Mouse (Mus musculus): ENCODE data around the gene Fgfr2. TPM values are rescaled to one million over a fixed set of nuclear protein-coding genes. Genes with fewer than 3 reads are reported as not detected.
"Not testable (repeated sequence)": the region's sequence is repeated elsewhere in the genome, so short reads cannot be mapped to it uniquely, and the experiment has no call there.

Fgfr2 gene
- polyA plus RNA-seq, 1 experiment, result 59.9 TPM

DNA sequence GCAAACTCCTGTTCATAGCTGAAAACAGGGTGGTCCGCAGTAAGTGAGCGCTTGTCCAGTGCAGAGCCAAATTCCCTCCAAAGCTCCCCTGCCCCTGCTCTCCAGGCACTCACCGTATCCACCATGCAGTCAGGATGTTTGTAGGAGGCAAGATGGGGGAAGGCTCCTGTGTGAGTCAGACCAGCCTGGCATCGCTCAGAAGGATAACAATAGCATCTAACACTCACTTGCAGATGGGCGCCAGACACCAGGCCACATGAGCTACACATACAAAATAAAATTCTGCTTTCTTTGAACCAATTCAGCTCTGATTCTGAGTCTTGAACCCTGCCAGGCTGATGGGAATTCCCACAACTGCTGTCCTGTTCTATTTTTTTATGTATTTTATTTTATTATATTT, 2519.6 kb downstream of the Fgfr2 start:
- no peaks in the 10 kb centered on the region for H3K4me1 ChIP-seq (ENCODE audit: control insufficient read depth, insufficient read depth, low read length)
- no peak overlapping the region for H3K4me3 ChIP-seq (ENCODE audit: insufficient read depth, low read length)
- no peak for TF ChIP-seq CTCF (IDR thresholded peaks at IDR 0.05; ENCODE audit: borderline replicate concordance, insufficient read depth, low read length)
- no peak for TF ChIP-seq POLR2A (IDR thresholded peaks at IDR 0.05; ENCODE audit: low read depth, low read length)
- no peak overlapping the region for H3K27ac ChIP-seq (ENCODE audit: insufficient read depth, low read length)

DNA sequence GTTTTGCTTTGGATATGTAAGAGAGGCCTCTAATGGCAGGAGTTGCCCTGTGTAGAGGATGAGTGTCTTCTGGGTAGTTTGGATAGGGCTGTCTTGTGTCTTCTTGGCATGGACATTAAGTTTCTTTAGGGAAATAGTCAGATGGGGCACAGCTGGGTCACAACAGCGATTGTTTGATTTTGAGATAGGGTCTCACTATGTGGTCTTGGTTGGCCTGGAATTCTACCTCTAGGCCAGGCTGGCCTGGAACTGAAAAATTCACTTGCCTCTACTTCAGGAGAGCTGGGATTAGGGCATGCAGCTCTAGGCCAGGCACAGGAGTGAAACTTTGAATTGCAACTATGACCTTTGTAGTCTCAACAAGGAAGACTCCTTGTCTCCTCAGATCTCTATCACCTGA, 2520.3 kb downstream of the Fgfr2 start:
- Histone ChIP-seq H3K4me1 (ENCODE audit: control insufficient read depth, insufficient read depth, low read length) (no peaks in the 10 kb centered on the region), H3K27ac (ENCODE audit: insufficient read depth, low read length) (no peak overlapping the region)
- TF ChIP-seq CTCF (IDR thresholded peaks at IDR 0.05; ENCODE audit: borderline replicate concordance, insufficient read depth, low read length) (no peak), POLR2A (IDR thresholded peaks at IDR 0.05; ENCODE audit: low read depth, low read length) (no peak)

DNA sequence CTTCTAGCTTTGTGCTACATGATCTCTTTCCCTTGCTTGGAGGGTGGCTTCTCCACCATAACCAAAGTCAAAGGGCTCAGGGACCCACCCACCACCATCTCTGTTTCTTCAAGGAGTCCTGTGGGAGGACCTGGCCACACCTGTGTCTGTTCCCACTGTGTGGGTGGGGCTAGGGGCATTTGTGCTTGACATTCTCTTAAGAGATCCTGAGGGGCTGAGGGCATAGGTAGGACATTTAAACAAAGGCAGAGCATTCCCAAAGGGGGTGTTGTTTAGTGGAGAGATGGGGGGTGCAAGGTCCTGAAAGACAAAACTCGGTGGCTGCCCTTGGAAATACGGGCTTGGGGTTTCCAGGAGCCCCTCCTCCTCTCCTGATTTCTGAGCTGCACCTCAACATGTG, 2522.6 kb downstream of the Fgfr2 start:
- Histone ChIP-seq H3K27ac (ENCODE audit: insufficient read depth, low read length) (no peak overlapping the region), H3K4me1 (ENCODE audit: control insufficient read depth, insufficient read depth, low read length) (no peaks in the 10 kb centered on the region), H3K4me3 (ENCODE audit: insufficient read depth, low read length) (no peak overlapping the region)
- TF ChIP-seq POLR2A (IDR thresholded peaks at IDR 0.05; ENCODE audit: low read depth, low read length) (no peak), CTCF (IDR thresholded peaks at IDR 0.05; ENCODE audit: borderline replicate concordance, insufficient read depth, low read length) (no peak)

More for the DNA sequence above, 2520.3 kb downstream of the Fgfr2 start:
- H3K4me3 ChIP-seq (ENCODE audit: insufficient read depth, low read length), result no peak overlapping the region

DNA sequence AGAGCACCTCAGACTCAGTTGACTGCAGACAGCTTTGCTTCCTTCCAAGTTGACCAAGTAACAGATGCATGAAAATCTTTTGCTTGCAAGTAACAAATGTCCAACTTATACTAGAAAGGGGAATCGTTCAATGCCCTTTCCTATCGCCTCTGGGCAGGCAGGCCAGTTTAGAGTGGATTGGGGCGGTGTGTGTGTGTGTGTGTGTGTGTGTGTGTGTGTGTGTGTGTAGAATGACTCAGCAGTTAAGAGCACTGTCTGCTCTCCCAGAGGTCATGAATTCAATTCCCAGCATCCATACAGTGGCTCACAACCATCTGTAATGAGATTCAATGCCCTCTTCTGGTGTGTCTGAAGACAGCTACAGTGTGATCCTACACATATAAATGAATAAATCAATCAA, 2523.1 kb downstream of the Fgfr2 start:
- TF ChIP-seq CTCF (IDR thresholded peaks at IDR 0.05; ENCODE audit: borderline replicate concordance, insufficient read depth, low read length) (no peak), POLR2A (IDR thresholded peaks at IDR 0.05; ENCODE audit: low read depth, low read length) (no peak)

DNA sequence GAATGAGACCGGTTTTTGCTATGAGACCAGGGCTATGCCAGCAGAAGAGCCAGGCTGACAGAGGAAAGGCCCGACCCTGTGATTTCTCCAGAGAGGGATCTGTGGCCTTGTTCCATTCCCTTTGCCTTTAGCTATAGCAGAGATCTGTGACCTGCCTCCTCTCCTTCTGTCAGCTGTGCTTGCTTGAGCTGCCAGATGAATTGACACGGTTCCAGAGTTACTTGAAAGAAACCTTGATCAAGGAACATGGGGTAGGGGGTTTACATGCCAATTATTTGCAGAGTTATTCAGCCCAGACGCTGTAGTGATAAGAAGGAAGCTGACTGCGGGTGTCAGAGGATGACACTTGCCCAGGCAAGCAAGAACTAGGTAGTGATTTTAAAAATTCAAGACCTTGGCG, 2525.6 kb downstream of the Fgfr2 start:
- H3K4me1 ChIP-seq (ENCODE audit: control insufficient read depth, insufficient read depth, low read length), result no peaks in the 10 kb centered on the region
- no peak overlapping the region for H3K27ac ChIP-seq (ENCODE audit: insufficient read depth, low read length)
- TF ChIP-seq POLR2A (IDR thresholded peaks at IDR 0.05; ENCODE audit: low read depth, low read length) (no peak), CTCF (IDR thresholded peaks at IDR 0.05; ENCODE audit: borderline replicate concordance, insufficient read depth, low read length) (no peak)
- no peak overlapping the region for H3K4me3 ChIP-seq (ENCODE audit: insufficient read depth, low read length)

More for the DNA sequence above, 2523.1 kb downstream of the Fgfr2 start:
- no peak overlapping the region for H3K27ac ChIP-seq (ENCODE audit: insufficient read depth, low read length)
- H3K4me1 ChIP-seq (ENCODE audit: control insufficient read depth, insufficient read depth, low read length), result no peaks in the 10 kb centered on the region
- no peak overlapping the region for H3K4me3 ChIP-seq (ENCODE audit: insufficient read depth, low read length)

DNA sequence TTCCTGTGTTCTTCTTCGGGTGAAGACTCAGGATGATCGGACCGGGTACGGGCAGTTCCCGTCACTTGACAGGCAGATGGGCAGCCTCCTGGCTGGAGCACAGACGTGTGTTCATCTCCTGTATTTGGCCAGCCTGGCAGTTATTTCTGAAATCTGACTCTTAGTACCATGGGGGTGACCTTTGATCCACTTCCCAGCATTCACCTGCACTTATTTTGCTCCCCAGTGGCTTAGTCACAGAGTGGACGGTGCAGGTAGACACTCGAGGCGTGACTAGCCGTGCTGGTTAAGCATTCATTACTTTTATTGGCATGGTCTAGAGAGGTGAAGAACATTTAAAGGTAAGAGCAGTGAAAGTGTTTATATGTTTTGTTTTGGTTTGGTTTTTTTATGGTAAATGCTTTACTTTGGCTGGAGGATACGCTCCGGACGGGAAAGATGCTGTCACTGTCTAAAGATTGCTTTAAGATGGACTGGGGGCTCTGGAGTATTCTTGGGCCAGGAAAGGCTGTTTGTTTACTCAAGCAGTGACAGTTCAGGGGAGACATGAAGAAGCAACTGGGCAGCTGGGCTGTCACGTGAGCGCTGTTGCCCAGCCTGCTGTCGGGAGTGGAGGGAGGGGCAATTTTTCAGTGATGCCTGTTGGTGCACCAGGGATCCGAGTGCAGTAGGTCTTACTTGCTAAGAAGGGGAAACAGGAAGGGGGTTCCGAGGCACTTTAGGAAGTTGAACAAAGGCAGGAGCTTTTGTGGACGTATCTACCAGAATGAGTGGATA, 2526.9 kb downstream of the Fgfr2 start:
- not testable (repeated sequence) for H3K27ac ChIP-seq (ENCODE audit: insufficient read depth, low read length); H3K4me3 ChIP-seq (ENCODE audit: insufficient read depth, low read length); H3K4me1 ChIP-seq (ENCODE audit: control insufficient read depth, insufficient read depth, low read length)

DNA sequence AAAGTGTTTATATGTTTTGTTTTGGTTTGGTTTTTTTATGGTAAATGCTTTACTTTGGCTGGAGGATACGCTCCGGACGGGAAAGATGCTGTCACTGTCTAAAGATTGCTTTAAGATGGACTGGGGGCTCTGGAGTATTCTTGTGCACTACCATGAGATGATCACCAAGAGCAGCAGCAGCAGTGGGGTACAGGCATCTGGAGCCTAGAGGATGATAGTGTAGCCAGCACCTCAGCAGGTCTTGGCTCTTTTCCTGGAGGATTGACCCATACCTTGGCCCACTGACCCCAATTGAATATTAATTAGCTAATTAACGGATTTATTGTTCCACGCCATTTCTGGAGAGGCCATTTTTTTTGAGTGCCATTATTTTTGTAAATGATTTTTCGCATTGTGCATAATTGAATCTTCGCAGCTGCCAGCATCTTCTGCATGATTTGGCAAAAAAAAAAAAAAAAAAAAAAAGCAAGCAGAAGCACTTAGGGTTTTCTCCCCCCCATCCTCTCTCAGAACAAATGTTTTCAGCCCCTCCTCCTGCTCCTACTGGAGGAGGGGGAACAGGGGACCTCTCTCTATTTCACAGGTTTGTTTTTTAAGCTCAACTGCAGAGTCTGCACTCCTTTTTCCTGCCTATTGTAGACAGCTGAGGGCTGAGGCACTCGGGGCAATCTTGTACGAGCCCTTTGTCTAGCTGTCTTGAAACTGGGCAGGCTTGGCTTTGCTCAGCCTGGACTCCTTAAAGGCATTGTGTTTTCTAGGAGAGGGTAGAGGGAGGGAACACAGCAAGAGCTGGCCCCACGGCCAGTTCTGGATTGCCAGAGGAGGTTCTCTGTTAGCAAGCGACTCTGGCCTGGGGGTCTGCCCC, 2529.5 kb downstream of the Fgfr2 start:
- not testable (repeated sequence) for H3K27ac ChIP-seq (ENCODE audit: insufficient read depth, low read length); H3K4me1 ChIP-seq (ENCODE audit: control insufficient read depth, insufficient read depth, low read length); H3K4me3 ChIP-seq (ENCODE audit: insufficient read depth, low read length)

DNA sequence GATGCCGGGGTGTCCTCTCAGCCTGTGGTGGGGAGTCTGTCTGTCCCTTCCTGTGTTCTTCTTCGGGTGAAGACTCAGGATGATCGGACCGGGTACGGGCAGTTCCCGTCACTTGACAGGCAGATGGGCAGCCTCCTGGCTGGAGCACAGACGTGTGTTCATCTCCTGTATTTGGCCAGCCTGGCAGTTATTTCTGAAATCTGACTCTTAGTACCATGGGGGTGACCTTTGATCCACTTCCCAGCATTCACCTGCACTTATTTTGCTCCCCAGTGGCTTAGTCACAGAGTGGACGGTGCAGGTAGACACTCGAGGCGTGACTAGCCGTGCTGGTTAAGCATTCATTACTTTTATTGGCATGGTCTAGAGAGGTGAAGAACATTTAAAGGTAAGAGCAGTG, 2530.2 kb downstream of the Fgfr2 start:
- H3K4me1 ChIP-seq (ENCODE audit: control insufficient read depth, insufficient read depth, low read length); H3K4me3 ChIP-seq (ENCODE audit: insufficient read depth, low read length); H3K27ac ChIP-seq (ENCODE audit: insufficient read depth, low read length): not testable (repeated sequence)

DNA sequence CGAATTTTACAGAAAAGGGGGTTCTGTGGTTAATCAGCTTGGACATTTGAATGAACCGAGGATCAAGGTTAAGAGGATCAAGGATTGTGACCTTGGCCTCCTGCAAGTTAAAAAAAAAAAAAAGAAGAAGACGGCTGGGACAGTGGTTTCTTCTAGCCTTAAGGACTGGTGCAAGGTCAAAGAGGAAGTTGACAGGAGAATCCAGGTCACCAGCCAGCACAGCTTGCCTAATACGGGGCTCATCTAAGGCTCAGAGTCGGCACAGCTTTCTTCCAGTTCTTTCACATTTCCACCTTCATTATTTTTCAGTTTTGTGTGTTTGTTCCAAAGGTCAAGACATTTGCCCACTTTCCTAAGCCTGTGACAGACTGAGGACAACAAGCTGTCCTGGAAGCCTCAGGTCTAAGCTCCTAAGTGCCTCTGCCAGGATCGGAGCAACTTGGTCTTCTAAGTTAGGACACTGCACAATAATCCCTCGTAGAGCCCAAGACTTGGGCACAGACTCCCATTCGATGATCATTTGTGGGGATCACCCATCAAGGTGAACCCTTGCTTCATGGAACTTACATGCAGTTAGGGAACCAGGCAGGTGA, 2532.2 kb downstream of the Fgfr2 start:
- no peak for TF ChIP-seq CTCF (IDR thresholded peaks at IDR 0.05; ENCODE audit: borderline replicate concordance, insufficient read depth, low read length)
- TF ChIP-seq POLR2A (IDR thresholded peaks at IDR 0.05; ENCODE audit: low read depth, low read length), result no peak
- Histone ChIP-seq H3K4me3 (ENCODE audit: insufficient read depth, low read length) (no peak overlapping the region), H3K27ac (ENCODE audit: insufficient read depth, low read length) (no peak overlapping the region), H3K4me1 (ENCODE audit: control insufficient read depth, insufficient read depth, low read length) (no peaks in the 10 kb centered on the region)
